44 mouse cellular contexts compared by ENCODE assay signal in genomic region chr8:121992911-121993310, GRCm38 (mm10). TPM values are rescaled to one million over a fixed set of nuclear protein-coding genes. Genes with fewer than 3 reads are reported as not detected.
"Had no signal": no experiment of that assay in that cellular context is flagged by ENCODE, and none has a peak within 500 bp of the region (broad histone marks: within the 10 kb centered on the region; RNA-seq: fewer than 3 reads in every experiment).

No protein-coding gene starts in this region.

- H3K4me3 ChIP-seq: left cerebral cortex, adult 2 months; limb, embryonic 10.5 days; limb, embryonic 12.5 days; limb, embryonic 13.5 days; limb, embryonic 15.5 days; liver, embryonic 13.5 days; liver, embryonic 15.5 days; lung, embryonic 15.5 days; megakaryocyte, embryonic 14.5 days; midbrain, embryonic 10.5 days; midbrain, embryonic 12.5 days; midbrain, embryonic 13.5 days; midbrain, embryonic 15.5 days; myocyte; neural tube, embryonic 12.5 days had no signal

- H3K9ac ChIP-seq: limb, embryonic 12.5 days; limb, embryonic 13.5 days; limb, embryonic 15.5 days; liver, embryonic 13.5 days; liver, embryonic 14.5 days; liver, embryonic 15.5 days; liver, postnatal 0 days; lung, embryonic 14.5 days; lung, embryonic 15.5 days; midbrain, embryonic 12.5 days; midbrain, embryonic 13.5 days; midbrain, embryonic 15.5 days; neural tube, embryonic 12.5 days had no signal

- ATAC-seq: liver, postnatal 0 days; lung, postnatal 0 days; midbrain, embryonic 13.5 days; midbrain, embryonic 15.5 days; midbrain, embryonic 16.5 days had no signal

- H3K27me3 ChIP-seq: limb, embryonic 12.5 days; limb, embryonic 13.5 days; limb, embryonic 15.5 days; liver, embryonic 13.5 days; liver, embryonic 15.5 days; lung, embryonic 15.5 days; megakaryocyte, embryonic 14.5 days; midbrain, embryonic 12.5 days; midbrain, embryonic 13.5 days; midbrain, embryonic 15.5 days; neural tube, embryonic 12.5 days had no signal

- H3K4me1 ChIP-seq: limb, embryonic 10.5 days; limb, embryonic 12.5 days; limb, embryonic 13.5 days; liver, embryonic 13.5 days; liver, embryonic 15.5 days; lung, embryonic 15.5 days; midbrain, embryonic 10.5 days; midbrain, embryonic 12.5 days; midbrain, embryonic 13.5 days; midbrain, embryonic 15.5 days had no signal

- H3K4me2 ChIP-seq: limb, embryonic 12.5 days; limb, embryonic 13.5 days; limb, embryonic 15.5 days; liver, embryonic 11.5 days; liver, embryonic 13.5 days; liver, embryonic 15.5 days; lung, embryonic 14.5 days; lung, embryonic 15.5 days; midbrain, embryonic 11.5 days; midbrain, embryonic 12.5 days; midbrain, embryonic 13.5 days; midbrain, embryonic 15.5 days; neural tube, embryonic 12.5 days had no signal

- DNase-seq: left cerebral cortex, postnatal 4 days; liver; liver, embryonic 13.5 days; liver, postnatal 0 days; lung, adult 18-20 months; lung, adult 2 months; lung, embryonic 14.5 days; lung, postnatal 10 days; lung, postnatal 14 days; lung, postnatal 36 days; lung, postnatal 4 days; midbrain, embryonic 14.5 days had no signal

- H3K27ac ChIP-seq: left cerebral cortex, adult 2 months; limb, embryonic 10.5 days; limb, embryonic 12.5 days; limb, embryonic 13.5 days; limb, embryonic 15.5 days; liver, embryonic 13.5 days; liver, embryonic 14.5 days; liver, embryonic 15.5 days; lung, embryonic 15.5 days; macrophage; midbrain, embryonic 10.5 days; midbrain, embryonic 12.5 days; midbrain, embryonic 13.5 days; midbrain, embryonic 15.5 days; neural tube, embryonic 12.5 days had no signal

- H3K9me3 ChIP-seq: limb, embryonic 10.5 days; limb, embryonic 12.5 days; limb, embryonic 13.5 days; limb, embryonic 15.5 days; liver, embryonic 13.5 days; liver, embryonic 15.5 days; lung, embryonic 15.5 days; megakaryocyte, embryonic 14.5 days; midbrain, embryonic 10.5 days; midbrain, embryonic 12.5 days; midbrain, embryonic 13.5 days; midbrain, embryonic 15.5 days; neural tube, embryonic 12.5 days had no signal

RNA-seq across cellular contexts. Expression of gene Car5a, which starts 48.2 kb away (rescaled TPM):
- total RNA-seq: left cerebral cortex, adult 2 months; left cerebral cortex, postnatal 10 days; left cerebral cortex, postnatal 25 days; left cerebral cortex, postnatal 36 days; megakaryocyte progenitor cell, adult 5-6 weeks; megakaryocyte, adult 5-6 weeks; megakaryocyte-erythroid progenitor cell, adult 5-6 weeks; midbrain, postnatal 0 days; monocyte, adult 5-6 weeks had no signal
- polyA plus RNA-seq: limb, embryonic 10.5 days; limb, embryonic 11.5 days; limb, embryonic 13.5 days; limb, embryonic 14.5 days; limb, embryonic 15.5 days; lung, embryonic 14.5 days; lung, embryonic 15.5 days; lung, embryonic 16.5 days; macrophage; midbrain, embryonic 14.5 days; myocyte; neural tube, embryonic 11.5 days had no signal
